Mouse (Mus musculus): ENCODE measurements at regions not wholly inside any gene's neighbourhood (a gene's known extent, or its start where the extent isn't known, plus 50 kb on each side); places are given as distances from the start of the nearest gene placed in this dataset.

DNA sequence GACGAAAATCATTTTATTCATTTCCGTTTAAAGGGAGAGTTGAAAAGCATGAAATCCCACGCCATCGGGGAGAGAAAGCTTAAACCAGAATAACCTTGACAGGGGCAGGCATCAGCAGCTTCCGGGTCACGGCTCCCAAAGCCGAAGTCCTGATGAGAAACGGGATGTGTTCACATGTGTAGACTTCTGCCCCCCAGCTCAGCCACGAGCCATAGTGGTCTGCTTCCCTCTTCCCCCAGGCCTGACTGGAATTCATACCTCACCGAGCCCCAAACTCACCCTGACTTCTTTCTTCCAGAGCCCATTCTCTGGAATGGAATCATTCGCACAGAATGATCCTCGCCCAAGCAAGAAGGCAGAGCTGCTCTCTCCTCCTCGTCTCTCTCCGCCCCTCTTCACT lies 404.2 kb upstream of the Gm6657 start:
- 13% methylated on average over 14 of the region's 14 CpGs for WGBS
- DNase-seq (ENCODE audit: low spot score) (no peak), ATAC-seq (ENCODE audit: low FRiP score) (no peak)
- Histone ChIP-seq H3K36me3 (replicated peaks; ENCODE audit: control insufficient read depth, insufficient read depth) (no peaks in the 10 kb centered on the region), H3K27ac (no peak overlapping the region), H3K4me1 (replicated peaks; ENCODE audit: control insufficient read depth, insufficient read depth, low read length) (peaks cover 11% of the 10 kb centered on the region), H3K4me2 (replicated peaks) (peak overlapping the region; percentile 46), H3K9me3 (ENCODE audit: control insufficient read depth, low read length) (no peaks in the 10 kb centered on the region), H3K9ac (peak overlapping the region; percentile 51), H3K4me3 (replicated peaks; ENCODE audit: low read length) (peak overlapping the region; percentile 8), H3K27me3 (ENCODE audit: control insufficient read depth, insufficient read depth, low read length) (no peaks in the 10 kb centered on the region)

GRCm38 (mm10) chr12:77790891-77791672 lies 403.0 kb upstream of the Gm6657 start:
- Histone ChIP-seq H3K27ac (no peak overlapping the region), H3K4me2 (replicated peaks) (no peak overlapping the region), H3K9me3 (ENCODE audit: control insufficient read depth, low read length) (no peaks in the 10 kb centered on the region), H3K36me3 (replicated peaks; ENCODE audit: control insufficient read depth, insufficient read depth) (no peaks in the 10 kb centered on the region), H3K4me3 (replicated peaks; ENCODE audit: low read length) (no peak overlapping the region), H3K27me3 (ENCODE audit: control insufficient read depth, insufficient read depth, low read length) (no peaks in the 10 kb centered on the region), H3K9ac (no peak overlapping the region), H3K4me1 (replicated peaks; ENCODE audit: control insufficient read depth, insufficient read depth, low read length) (peaks cover 11% of the 10 kb centered on the region)
- WGBS = 64% methylated on average over 13 of the region's 13 CpGs
- ATAC-seq (ENCODE audit: low FRiP score) = no peak
- peak; percentile 69 for DNase-seq (ENCODE audit: low spot score)

DNA sequence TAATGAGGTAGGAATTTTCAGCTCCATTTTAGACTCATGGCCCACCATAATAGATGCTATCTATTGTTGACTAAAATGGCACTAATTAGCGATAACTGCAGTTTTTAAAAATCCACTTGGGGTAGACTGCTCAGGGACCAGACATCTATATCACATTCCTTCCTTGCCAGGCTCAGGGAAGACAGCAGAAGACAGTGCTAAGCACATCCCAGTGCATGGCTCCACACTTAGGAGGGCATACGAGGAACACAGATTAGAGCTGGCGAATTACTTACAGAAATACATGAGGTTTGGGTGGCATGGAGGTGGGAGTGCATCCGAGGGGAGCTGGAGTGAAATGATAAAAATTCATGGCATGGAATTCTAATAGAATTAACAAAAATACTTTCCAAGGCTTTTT lies 395.5 kb upstream of the Gm6657 start:
- ATAC-seq (ENCODE audit: low FRiP score) (no peak), DNase-seq (ENCODE audit: low spot score) (no peak)
- no peak overlapping the region for H3K4me2 ChIP-seq (replicated peaks)
- no peaks in the 10 kb centered on the region for H3K9me3 ChIP-seq (ENCODE audit: control insufficient read depth, low read length)
- H3K36me3 ChIP-seq (replicated peaks; ENCODE audit: control insufficient read depth, insufficient read depth) = no peaks in the 10 kb centered on the region
- H3K4me3 ChIP-seq (replicated peaks; ENCODE audit: low read length) = no peak overlapping the region
- no peak overlapping the region for H3K9ac ChIP-seq
- H3K27ac ChIP-seq = no peak overlapping the region
- H3K4me1 ChIP-seq (replicated peaks; ENCODE audit: control insufficient read depth, insufficient read depth, low read length) = peaks cover 7% of the 10 kb centered on the region
- 69% methylated on average over 4 of the region's 4 CpGs for WGBS
- no peaks in the 10 kb centered on the region for H3K27me3 ChIP-seq (ENCODE audit: control insufficient read depth, insufficient read depth, low read length)

- H3K9ac ChIP-seq = no peak overlapping the region
- WGBS = 47% methylated on average over 12 of the region's 12 CpGs
- no peaks in the 10 kb centered on the region for H3K36me3 ChIP-seq (replicated peaks; ENCODE audit: control insufficient read depth, insufficient read depth)
- H3K27ac ChIP-seq = no peak overlapping the region
- DNase-seq (ENCODE audit: low spot score) = no peak
- H3K4me1 ChIP-seq (replicated peaks; ENCODE audit: control insufficient read depth, insufficient read depth, low read length) = peaks cover 7% of the 10 kb centered on the region
- ATAC-seq (ENCODE audit: low FRiP score) = no peak
- no peaks in the 10 kb centered on the region for H3K27me3 ChIP-seq (ENCODE audit: control insufficient read depth, insufficient read depth, low read length)
- no peak overlapping the region for H3K4me2 ChIP-seq (replicated peaks)
- H3K9me3 ChIP-seq (ENCODE audit: control insufficient read depth, low read length) = no peaks in the 10 kb centered on the region
- H3K4me3 ChIP-seq (replicated peaks; ENCODE audit: low read length) = no peak overlapping the region
Observed at GRCm38 (mm10) chr12:77799134-77799770, 394.8 kb upstream of the Gm6657 start.

GRCm38 (mm10) chr12:77807674-77808073 lies 386.4 kb upstream of the Gm6657 start:
- DNase-seq (ENCODE audit: low spot score) (no peak), ATAC-seq (ENCODE audit: low FRiP score) (no peak)
- no peaks in the 10 kb centered on the region for H3K36me3 ChIP-seq (replicated peaks; ENCODE audit: control insufficient read depth, insufficient read depth)
- H3K27ac ChIP-seq = no peak overlapping the region
- no peaks in the 10 kb centered on the region for H3K4me1 ChIP-seq (replicated peaks; ENCODE audit: control insufficient read depth, insufficient read depth, low read length)
- H3K9me3 ChIP-seq (ENCODE audit: control insufficient read depth, low read length) = no peaks in the 10 kb centered on the region
- H3K9ac ChIP-seq = no peak overlapping the region
- no peak overlapping the region for H3K4me3 ChIP-seq (replicated peaks; ENCODE audit: low read length)
- H3K27me3 ChIP-seq (ENCODE audit: control insufficient read depth, insufficient read depth, low read length) = no peaks in the 10 kb centered on the region
- H3K4me2 ChIP-seq (replicated peaks) = no peak overlapping the region
- 91% methylated on average over 7 of the region's 7 CpGs for WGBS

- Histone ChIP-seq H3K27ac (no peak overlapping the region), H3K27me3 (ENCODE audit: control insufficient read depth, insufficient read depth, low read length) (no peaks in the 10 kb centered on the region), H3K9me3 (ENCODE audit: control insufficient read depth, low read length) (no peaks in the 10 kb centered on the region), H3K36me3 (replicated peaks; ENCODE audit: control insufficient read depth, insufficient read depth) (no peaks in the 10 kb centered on the region), H3K4me3 (replicated peaks; ENCODE audit: low read length) (no peak overlapping the region), H3K4me1 (replicated peaks; ENCODE audit: control insufficient read depth, insufficient read depth, low read length) (no peaks in the 10 kb centered on the region), H3K9ac (no peak overlapping the region), H3K4me2 (replicated peaks) (no peak overlapping the region)
- WGBS = 37% methylated on average over 2 of the region's 2 CpGs
- no peak for ATAC-seq (ENCODE audit: low FRiP score)
- no peak for DNase-seq (ENCODE audit: low spot score)
Observed at GRCm38 (mm10) chr12:77811276-77811675, 382.8 kb upstream of the Gm6657 start.

- H3K4me2 ChIP-seq (replicated peaks) = no peak overlapping the region
- ATAC-seq (ENCODE audit: low FRiP score) (no peak), DNase-seq (ENCODE audit: low spot score) (no peak)
- H3K36me3 ChIP-seq (replicated peaks; ENCODE audit: control insufficient read depth, insufficient read depth) = no peaks in the 10 kb centered on the region
- WGBS = 95% methylated on average over 16 of the region's 16 CpGs
- no peaks in the 10 kb centered on the region for H3K4me1 ChIP-seq (replicated peaks; ENCODE audit: control insufficient read depth, insufficient read depth, low read length)
- no peaks in the 10 kb centered on the region for H3K9me3 ChIP-seq (ENCODE audit: control insufficient read depth, low read length)
- H3K27ac ChIP-seq = no peak overlapping the region
- H3K4me3 ChIP-seq (replicated peaks; ENCODE audit: low read length) = no peak overlapping the region
- no peak overlapping the region for H3K9ac ChIP-seq
- H3K27me3 ChIP-seq (ENCODE audit: control insufficient read depth, insufficient read depth, low read length) = no peaks in the 10 kb centered on the region
Observed at GRCm38 (mm10) chr12:77819456-77819855, 374.6 kb upstream of the Gm6657 start.

GRCm38 (mm10) chr12:77823381-77824030 lies 370.5 kb upstream of the Gm6657 start:
- Histone ChIP-seq H3K4me3 (replicated peaks; ENCODE audit: low read length) (no peak overlapping the region), H3K9ac (no peak overlapping the region), H3K4me1 (replicated peaks; ENCODE audit: control insufficient read depth, insufficient read depth, low read length) (no peaks in the 10 kb centered on the region), H3K36me3 (replicated peaks; ENCODE audit: control insufficient read depth, insufficient read depth) (no peaks in the 10 kb centered on the region), H3K27ac (no peak overlapping the region), H3K9me3 (ENCODE audit: control insufficient read depth, low read length) (peaks cover 7% of the 10 kb centered on the region), H3K4me2 (replicated peaks) (no peak overlapping the region), H3K27me3 (ENCODE audit: control insufficient read depth, insufficient read depth, low read length) (no peaks in the 10 kb centered on the region)
- 47% methylated on average over 3 of the region's 3 CpGs for WGBS
- ATAC-seq (ENCODE audit: low FRiP score) = no peak
- DNase-seq (ENCODE audit: low spot score) = no peak

DNA sequence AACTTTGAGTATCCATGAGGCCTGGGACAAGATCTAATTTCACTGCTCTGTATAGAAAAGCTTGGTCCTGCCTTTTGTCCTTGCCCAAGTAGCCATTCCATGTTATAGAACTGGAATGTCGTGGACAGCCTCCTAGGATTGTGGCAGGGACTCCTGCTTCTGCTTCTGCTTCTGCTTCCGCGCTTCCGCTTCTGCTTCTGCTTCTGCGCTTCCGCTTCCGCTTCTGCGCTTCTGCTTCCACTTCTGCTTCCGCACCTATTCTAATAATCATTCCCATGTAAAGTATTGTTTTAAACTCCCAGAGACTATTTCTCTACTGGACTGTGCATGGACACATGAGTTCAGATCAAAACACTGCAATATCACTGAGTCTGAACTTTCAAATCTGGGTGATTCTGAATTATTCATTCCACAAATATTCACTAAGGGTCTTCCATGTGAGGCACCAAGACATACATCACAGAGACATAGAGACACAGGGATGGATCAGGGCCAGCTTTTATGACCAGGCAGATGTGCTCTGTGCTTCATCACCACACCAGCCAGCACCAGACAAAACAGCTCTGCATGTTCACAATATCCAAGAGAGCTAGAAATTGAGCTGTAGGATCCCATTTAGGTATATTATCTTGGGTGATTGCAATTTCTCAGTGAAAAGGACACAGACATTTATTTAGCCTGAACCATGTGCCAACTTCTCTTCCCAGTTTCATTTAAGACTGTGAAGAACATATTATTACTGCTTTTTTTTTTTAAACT lies 360.5 kb upstream of the Gm6657 start:
- no peak for ATAC-seq (ENCODE audit: low FRiP score)
- Histone ChIP-seq H3K27ac (no peak overlapping the region), H3K4me1 (replicated peaks; ENCODE audit: control insufficient read depth, insufficient read depth, low read length) (no peaks in the 10 kb centered on the region), H3K4me2 (replicated peaks) (no peak overlapping the region), H3K4me3 (replicated peaks; ENCODE audit: low read length) (no peak overlapping the region), H3K9ac (no peak overlapping the region), H3K9me3 (ENCODE audit: control insufficient read depth, low read length) (no peaks in the 10 kb centered on the region), H3K36me3 (replicated peaks; ENCODE audit: control insufficient read depth, insufficient read depth) (no peaks in the 10 kb centered on the region), H3K27me3 (ENCODE audit: control insufficient read depth, insufficient read depth, low read length) (no peaks in the 10 kb centered on the region)
- no peak for DNase-seq (ENCODE audit: low spot score)
- 90% methylated on average over 9 of the region's 9 CpGs for WGBS
